Mouse (Mus musculus) lung, adult 10 weeks (tissue): ENCODE results near the gene Sec24c. TPM values are rescaled to one million over a fixed set of nuclear protein-coding genes. Genes with fewer than 3 reads are reported as not detected.

Experiments used
- polyA plus RNA-seq: library from polyadenylated mRNA; stranded (reverse); fragments of 350-450 nt; fragmentation: Illumina TruSeq; extraction: RNeasy Lipid Tissue Mini Kit (QIAGEN cat#74804); gene quantifications from one replicate; pipeline ENCODE4 v1.2.3, GENCODE M21; 2014; ENCODE audit warnings: low read depth, low replicate concordance; ENCODE audit not compliant: insufficient read depth

Gene Sec24c
- polyA plus RNA-seq, result 30.6 TPM

DNA sequence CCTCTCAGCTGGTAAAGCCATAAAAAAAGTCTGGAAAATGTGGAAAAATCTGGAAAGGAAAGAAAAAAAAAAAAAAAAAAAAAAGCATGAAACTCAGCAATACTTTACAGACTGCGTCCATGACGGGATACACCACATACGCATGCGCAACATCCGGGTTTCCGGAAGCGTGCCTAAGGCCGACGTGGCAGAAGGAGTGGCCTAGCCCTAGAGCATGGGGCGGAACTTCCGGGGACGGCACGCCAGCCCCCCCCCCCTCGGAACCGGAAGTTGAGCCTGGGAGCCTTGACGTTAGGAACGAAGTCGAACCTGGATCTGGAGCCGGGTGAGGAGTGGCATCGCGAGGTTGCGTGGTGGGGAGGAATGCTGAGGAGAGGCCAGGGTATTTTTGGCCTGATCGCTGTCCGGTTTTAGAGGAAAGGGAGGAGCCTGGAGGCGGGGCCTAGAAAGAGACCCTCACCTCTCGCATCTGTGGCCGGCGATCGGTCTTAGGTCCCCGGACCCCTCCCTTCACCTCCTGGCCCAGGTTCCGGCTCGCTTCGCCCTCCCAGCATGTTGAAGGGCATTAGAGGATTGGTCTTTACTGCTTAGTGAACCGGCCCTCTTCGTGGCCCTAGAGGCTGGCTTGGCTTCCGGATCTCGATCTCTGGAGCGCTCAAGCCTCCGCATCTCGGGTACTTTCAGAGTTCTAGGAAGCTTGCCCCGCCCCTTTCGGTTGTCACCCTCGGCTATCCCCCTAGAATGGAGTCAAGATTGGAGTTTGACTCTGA is at the start of gene Sec24c:
Gene Sec24c, plus strand, starts transcription at position 245 of the 770 bp plus-strand sequence.

DNA sequence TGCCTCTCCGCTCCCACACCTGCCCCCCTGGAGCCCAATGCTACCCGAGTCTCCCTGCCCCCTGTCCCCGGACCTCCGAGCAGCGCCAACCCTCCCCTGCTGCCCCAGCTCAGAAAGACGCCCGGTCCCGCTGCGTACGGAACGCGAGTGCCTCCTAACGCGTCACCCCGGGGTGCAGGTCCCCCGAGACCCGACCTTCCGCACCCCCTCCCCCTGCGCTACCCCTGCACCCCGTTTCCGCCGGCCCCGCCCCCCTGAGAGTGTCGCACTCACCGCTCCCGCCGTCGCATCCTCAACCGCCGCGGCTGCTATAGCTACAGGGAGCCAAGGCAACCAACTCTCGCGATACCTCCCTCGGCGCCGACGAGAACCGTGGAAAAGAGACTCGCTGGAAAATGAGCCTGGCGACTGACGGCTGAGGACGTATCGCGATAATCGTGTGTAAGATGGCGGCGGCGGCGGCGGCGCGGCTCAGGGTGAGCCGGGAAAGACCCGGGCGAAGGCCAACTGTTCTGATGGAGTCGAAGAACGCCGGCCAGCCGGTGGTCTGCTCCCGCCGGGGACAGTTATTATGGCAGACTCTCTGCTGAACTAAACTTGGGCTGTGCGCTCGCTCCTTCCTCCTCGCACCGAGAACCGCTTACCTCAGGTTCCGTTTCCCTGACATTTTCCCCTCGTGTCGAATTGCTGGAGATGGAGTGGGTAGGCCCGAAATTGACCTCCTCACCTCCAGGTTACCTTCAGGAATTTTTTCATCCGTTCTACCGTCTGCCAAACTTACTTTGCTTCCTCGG is 33.3 kb upstream of the Sec24c start, which contains the start of gene Usp54:
Gene Usp54, minus strand, starts transcription at position 420 of the 794 bp plus-strand sequence.

DNA sequence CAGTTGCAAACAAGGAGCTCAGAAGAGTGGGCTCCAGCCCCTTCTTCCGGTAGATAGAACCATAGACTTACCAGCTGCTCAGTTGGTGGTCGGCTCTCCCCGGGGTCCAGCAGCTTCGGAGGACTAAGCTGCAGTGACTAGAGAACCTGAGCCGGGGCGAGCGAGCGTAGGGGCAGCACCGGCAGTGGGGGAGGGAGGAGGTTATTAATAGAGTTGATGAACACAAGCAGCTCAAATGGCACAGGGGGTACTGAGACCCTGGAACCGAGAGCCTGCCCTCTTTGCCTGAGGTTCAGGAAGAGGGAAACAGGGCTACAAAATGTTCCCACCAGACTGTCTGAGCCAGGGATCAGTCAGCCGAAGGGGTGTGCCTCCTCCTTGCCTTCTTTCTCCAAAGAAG is 17.7 kb upstream of the Sec24c start, which contains the start of gene Myoz1:
Gene Myoz1, minus strand, starts transcription at position 180 of the 400 bp plus-strand sequence.

DNA sequence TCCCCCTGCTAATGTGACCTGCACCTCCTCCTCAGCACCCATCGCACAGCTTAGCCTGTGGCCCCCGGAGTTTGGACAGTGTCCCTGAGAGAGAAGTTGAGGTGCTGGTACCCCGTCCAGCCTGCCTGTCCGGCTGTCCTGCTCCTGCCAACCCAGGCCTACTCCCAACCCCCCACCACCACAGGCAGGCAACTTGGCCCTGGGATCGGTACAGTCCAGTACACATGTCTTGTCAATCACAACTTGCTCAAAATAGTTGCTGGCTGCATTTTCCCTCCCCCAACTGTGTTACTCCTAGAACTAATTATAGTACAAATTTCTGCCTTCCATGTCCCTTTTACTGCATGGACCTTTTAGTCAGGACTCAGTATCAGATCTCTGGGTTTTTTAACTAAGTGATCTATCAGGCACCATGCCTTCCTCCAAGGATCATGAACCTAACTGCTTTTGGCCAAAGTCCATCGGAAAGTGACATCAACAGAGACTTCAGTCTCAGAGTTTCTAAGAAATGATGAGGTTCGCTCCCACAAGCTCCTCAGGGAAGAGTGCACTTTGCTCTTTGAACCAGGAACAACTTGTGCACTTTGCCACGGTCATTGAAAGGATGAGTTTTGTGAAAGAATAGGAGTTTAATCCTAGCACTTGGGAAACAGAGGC is 5.8 kb upstream of the Sec24c start, which contains the start of gene Synpo2l:
Gene Synpo2l, minus strand, starts transcription at position 201 of the 657 bp plus-strand sequence.

DNA sequence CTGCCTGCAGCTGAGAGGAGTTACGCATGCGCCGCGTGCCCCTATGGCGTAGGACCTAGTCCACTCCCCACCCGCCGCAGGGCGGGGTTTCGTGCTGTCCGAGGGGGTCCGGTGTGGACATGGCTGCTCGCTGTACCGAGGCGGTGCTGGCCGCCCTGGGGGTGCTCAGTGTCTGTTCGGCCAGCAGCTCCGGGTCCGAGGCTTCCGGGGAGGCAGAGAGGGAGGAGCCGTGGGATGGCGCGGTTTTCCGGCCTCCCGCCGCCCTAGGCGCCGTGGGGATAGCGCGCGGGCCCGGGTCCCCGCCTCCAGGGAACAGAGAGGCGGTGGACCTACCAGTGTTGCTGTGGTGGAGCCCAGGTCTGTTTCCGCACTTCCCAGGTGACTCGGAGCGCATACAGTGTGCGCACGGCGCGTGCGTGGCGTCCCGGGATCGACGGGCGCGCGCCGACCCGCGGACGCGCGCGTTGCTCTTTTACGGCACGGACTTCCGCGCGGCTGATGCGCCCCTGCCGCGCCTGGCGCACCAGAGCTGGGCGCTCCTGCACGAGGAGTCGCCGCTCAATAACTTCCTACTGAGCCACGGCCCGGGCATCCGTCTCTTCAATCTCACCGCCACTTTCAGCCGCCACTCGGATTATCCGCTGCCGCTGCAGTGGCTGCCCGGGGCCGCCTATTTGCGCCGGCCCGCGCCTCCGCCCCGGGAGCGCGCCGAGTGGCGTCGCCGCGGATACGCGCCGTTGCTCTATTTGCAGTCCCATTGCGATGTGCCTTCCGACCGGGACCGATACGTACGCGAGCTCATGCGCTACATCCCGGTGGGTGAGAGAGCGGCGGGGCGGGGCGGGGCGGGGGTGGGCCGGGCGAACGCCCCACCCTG is 21.0 kb downstream of the Sec24c start, which contains the start of gene Fut11:
Gene Fut11, plus strand, starts transcription at position 85 of the 877 bp plus-strand sequence.

DNA sequence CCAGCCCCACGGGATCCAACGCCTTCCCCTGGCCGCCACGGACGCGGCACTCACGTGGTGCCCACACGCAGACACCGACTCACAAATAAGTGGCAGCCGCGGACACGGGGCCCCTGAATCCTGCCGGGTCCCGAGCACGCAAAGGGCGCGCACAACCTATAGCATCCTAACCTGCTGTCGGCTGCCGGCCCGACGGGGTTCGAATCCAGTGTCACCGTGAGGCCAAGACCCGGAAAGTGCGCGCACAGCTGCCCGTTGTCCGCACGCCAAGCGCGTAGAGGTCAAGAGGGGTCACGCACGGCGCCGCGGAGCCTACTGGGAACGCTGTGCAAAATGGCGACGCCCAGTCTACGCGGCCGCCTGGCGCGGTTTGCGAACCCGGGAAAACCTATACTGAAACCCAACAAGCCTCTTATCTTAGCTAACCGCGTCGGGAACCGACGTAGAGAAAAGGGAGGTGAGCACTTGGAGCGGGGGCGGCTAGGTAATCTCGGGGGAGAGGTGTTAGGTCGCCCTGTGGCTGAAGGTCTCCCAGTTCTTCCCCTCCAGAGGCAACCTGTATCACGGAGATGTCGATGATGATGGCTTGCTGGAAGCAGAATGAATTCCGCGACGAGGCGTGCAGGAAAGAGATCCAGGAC is 28.8 kb downstream of the Sec24c start, which contains the start of gene Chchd1:
Gene Chchd1, plus strand, starts transcription at position 266 of the 641 bp plus-strand sequence.

DNA sequence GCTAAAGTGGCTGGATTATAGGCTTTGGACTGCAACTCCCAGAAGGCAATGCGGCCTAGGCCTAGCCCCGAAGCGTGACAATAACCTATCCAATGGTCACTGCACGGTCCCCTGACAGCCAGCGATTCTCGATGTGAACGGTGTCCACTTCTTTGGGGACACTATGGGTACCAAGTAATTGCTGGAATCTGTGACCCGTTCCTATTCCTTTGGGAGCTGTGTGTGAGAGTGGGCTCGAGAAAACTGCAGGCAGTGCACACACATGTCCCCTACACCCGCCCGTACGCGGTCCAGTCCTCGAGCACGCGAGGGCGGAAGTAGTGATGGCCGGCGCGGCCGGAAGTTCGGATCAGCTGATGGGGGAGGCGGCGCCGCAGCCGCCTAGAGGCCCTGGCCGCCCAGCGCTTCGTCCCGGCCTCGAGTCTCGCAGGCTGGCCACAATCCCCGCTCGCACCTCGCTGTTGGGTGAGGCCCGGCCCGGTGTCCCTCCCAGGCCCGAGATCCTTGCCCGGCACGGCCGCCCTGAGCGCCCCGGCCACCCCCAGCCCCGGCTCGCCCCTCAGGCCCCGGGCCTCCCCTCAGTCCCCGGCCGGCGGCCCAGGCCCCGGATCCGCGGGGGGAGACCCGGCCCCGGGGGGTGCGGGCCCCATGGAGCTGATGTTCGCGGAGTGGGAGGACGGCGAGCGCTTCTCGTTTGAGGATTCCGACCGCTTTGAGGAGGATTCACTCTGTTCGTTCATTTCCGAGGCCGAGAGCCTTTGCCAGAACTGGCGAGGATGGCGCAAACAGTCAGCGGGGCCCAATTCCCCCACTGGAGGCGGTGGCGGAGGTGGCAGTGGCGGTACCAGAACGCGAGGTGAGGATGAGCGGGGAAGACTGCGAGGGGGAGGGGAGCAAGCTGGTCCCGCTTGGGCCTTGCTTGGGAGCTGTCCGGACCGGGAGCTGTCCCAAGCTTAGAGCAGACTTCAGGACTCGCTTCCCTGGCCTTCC is 33.4 kb downstream of the Sec24c start, which contains the start of gene Zswim8:
Gene Zswim8, plus strand, starts transcription at position 352 of the 990 bp plus-strand sequence.

DNA sequence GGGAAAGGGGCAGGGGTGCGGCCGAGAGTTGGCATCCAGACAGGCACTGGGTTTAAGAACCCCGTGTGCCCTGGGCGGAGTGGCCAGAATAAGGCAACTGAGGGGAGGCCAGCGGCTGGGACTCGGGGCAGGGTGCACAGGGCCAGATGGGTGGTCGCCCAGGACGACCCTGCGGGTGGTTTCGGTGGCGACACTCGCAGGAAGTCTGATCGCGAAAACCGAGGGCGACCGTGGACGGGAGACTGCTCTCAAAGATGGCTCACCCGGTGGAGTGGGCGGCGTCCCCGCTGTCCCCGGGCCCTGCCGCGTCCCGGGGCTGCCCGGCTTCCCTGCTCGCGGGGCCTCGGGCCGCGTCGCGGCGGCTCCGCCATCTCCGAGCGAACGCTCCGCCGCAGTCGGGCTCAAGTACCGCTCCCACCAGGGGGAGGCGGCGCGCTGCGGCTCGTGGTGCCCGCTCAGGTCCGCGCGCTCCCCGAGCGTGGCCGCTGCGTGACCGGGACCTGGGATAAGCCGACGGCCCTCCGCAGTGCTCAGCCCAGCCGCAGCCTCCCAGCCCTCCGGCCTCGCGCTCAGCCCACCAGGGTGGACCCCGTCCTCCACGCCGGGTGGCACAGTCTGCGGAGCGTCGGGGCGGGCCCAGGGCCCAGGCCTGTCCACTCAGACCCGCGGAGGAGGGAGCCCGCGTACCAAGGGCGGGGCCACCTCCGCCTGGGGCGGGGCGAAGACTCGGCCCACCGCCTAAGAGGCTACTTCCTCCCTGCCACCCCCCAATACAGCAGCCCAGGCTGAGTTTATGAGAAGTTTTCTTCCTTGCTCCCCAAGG is 60.1 kb downstream of the Sec24c start, which contains the start of gene Ndst2:
Gene Ndst2, minus strand, starts transcription at position 611 of the 823 bp plus-strand sequence.

Other genes starting within 250 kb of the Sec24c start
- 3.1 TPM for gene Cfap70, start 222.1 kb upstream of the Sec24c start, polyA plus RNA-seq
- 69.0 TPM for gene Anxa7, start 194.2 kb upstream of the Sec24c start, polyA plus RNA-seq
- 0.38 TPM for gene Mss51, start 177.4 kb upstream of the Sec24c start, polyA plus RNA-seq
- 27.9 TPM for gene Ppp3cb, start 127.7 kb upstream of the Sec24c start, polyA plus RNA-seq
- gene Usp54, start 33.2 kb upstream of the Sec24c start, polyA plus RNA-seq, result 7.0 TPM
- gene Myoz1, start 17.8 kb upstream of the Sec24c start, polyA plus RNA-seq, result 0.24 TPM
- gene Synpo2l, start 6.0 kb upstream of the Sec24c start, polyA plus RNA-seq, result 0.87 TPM
- gene Fut11, start 20.7 kb downstream of the Sec24c start, polyA plus RNA-seq, result 11.0 TPM
- gene Chchd1, start 28.7 kb downstream of the Sec24c start, polyA plus RNA-seq, result 110 TPM
- gene Zswim8, start 33.2 kb downstream of the Sec24c start, polyA plus RNA-seq, result 33.3 TPM
- 11.4 TPM for gene Ndst2, start 60.3 kb downstream of the Sec24c start, polyA plus RNA-seq
- gene Camk2g, start 119.8 kb downstream of the Sec24c start, polyA plus RNA-seq, result 13.8 TPM
- gene Plau, start 162.4 kb downstream of the Sec24c start, polyA plus RNA-seq, result 6.6 TPM